Mouse (Mus musculus): ENCODE results near the gene Kat6b. TPM values are rescaled to one million over a fixed set of nuclear protein-coding genes. Genes with fewer than 3 reads are reported as not detected.

The Kat6b gene
- polyA plus RNA-seq, 1 experiment from 2014 or later, result 22.0 TPM

DNA sequence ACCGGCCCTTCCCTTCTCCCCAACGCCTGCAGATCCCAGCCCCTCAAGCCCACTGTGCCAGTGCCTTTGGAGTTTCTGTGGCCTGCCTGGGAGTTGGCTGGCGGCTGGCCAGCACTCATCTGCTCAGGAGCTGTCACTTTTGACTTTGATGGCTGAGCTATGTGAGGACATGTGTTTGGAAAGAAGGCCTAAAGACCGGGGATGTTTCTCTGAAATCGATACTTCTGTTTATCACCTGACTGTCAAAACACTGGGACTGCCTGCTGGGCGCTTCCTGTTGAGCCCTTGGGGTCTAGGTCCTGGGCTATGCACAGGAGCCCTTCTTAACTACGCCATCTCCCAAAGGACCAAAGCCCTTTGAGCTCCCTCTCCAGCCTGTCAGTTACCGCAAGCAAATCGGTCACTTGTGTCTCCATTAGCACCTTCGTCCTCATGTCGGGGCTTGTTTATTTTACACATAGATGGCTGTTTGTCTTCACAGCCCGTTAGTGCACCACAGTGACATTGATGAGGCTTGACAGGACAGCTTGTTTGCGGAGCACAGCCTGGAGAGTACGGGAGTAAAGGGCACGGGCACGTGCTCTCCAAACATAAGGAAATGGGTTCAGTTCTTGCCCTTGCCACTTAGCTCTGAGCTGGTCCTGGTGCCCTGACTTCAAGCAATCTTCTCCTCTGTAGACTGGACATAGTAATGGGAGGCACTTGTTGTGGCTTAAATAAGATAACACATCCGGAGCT, 238.6 kb downstream of the Kat6b start:
- no peak overlapping the region for H3K4me2 ChIP-seq (replicated peaks; ENCODE audit: low read depth, low read length)
- no peaks in the 10 kb centered on the region for H3K36me3 ChIP-seq (ENCODE audit: control insufficient read depth, insufficient read depth, low read length)
- H3K27ac ChIP-seq (ENCODE audit: low read depth, low read length), result no peak overlapping the region
- ATAC-seq (ENCODE audit: low FRiP score, low TSS enrichment), result no peak
- no peak overlapping the region for H3K4me3 ChIP-seq (ENCODE audit: low read length)
- no peak overlapping the region for H3K9ac ChIP-seq (ENCODE audit: low read depth, low read length)
- no peaks in the 10 kb centered on the region for H3K27me3 ChIP-seq (ENCODE audit: control insufficient read depth, insufficient read depth, low read length)
- H3K9me3 ChIP-seq (ENCODE audit: control insufficient read depth, low read length), result 0 out of 2 replicates have a peak, but pooled peaks cover 8% of the 10 kb centered on the region
- H3K4me1 ChIP-seq (ENCODE audit: control insufficient read depth, insufficient read depth, low read length), result peaks cover 7% of the 10 kb centered on the region; the same call in 1 of the 2 replicates
- 16% methylated on average over 17 of the region's 17 CpGs for WGBS

DNA sequence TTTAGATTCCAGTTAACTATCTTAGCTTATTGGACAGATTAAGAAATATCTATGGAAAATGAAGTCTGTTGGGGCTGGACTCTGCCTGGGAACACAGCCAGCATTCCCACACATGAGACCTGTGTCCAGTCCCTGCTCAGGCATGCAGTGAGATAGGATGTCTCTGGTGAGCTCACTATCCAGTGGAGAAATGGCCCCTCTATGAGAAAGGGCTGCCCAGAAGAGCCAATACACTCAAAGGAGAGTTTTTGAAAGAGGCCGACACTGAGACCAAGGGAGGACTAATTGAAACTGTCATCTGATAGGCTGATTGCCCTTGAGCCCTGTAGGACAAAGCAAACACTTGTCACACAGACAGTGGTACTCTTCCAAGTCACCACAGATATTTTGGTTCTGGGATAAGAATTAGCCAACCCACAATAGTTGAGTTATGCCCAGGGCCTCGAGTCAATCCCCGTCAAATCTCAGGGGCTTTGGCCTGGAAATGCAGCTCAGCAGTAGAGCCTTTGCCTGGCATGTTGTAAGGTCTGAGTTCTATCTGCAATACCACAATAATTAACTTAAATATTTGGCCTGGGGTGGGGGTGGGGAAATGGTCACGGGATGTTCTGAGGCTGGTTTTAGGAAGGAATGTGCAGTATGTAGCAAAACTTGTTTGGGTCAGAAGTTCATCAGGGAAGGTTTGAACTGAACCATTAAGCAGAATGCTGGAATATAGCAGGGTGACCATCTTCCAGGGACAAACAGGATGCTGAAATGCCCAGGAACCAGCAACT, 239.4 kb downstream of the Kat6b start:
- H3K27ac ChIP-seq (ENCODE audit: low read depth, low read length), result no peak overlapping the region
- no peaks in the 10 kb centered on the region for H3K36me3 ChIP-seq (ENCODE audit: control insufficient read depth, insufficient read depth, low read length)
- H3K27me3 ChIP-seq (ENCODE audit: control insufficient read depth, insufficient read depth, low read length), result no peaks in the 10 kb centered on the region
- peaks cover 7% of the 10 kb centered on the region; the same call in 1 of the 2 replicates for H3K4me1 ChIP-seq (ENCODE audit: control insufficient read depth, insufficient read depth, low read length)
- no peak overlapping the region for H3K4me2 ChIP-seq (replicated peaks; ENCODE audit: low read depth, low read length)
- ATAC-seq (ENCODE audit: low FRiP score, low TSS enrichment), result no peak
- H3K9me3 ChIP-seq (ENCODE audit: control insufficient read depth, low read length), result 0 out of 2 replicates have a peak, but pooled peaks cover 8% of the 10 kb centered on the region
- no peak overlapping the region for H3K4me3 ChIP-seq (ENCODE audit: low read length)
- no peak overlapping the region for H3K9ac ChIP-seq (ENCODE audit: low read depth, low read length)
- WGBS, result 74% methylated on average over 4 of the region's 4 CpGs

Other genes with a start within 250 kb of the Kat6b start
- not detected in 2 replicates for gene Dupd1, start 233.1 kb downstream of the Kat6b start, polyA plus RNA-seq (2014; fragmentation: Nextera tagmentation; extraction: Ambion mirVana)

All from kidney, embryonic 14.5 days (tissue).